Comparison of ENCODE assay signal across 8 mouse cellular contexts in the genomic region with DNA sequence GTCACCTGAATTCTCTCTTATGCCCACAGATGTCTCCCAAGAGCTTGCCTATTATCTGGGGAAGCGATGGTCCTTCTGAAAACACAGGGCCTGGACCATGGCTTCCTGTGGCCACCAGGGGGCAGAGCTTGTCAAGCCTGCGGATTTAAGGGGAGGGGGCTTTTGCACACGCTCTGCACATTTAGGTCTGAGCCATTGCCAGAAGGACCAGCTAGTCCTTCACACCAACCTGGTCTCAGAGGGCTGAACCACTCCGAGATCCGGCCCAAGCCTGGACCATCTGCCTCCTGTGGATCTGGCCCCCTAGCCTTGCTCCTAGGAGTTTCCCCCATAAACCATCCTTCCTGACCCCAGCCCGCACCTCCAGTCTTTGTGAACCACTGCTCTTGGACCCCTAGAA. TPM values are rescaled to one million over a fixed set of nuclear protein-coding genes. Genes with fewer than 3 reads are reported as not detected.
DNase-seq lines count a peak whose midpoint lies in the region; TF ChIP-seq lines count a peak whose summit lies in the region.

No protein-coding gene starts in this region.

- peak; percentile 37 for DNase-seq in adrenal gland, postnatal 14 days
- DNase-seq in adrenal gland, adult 2 months = no peak
- peak; percentile 52 to 62 for DNase-seq in spleen, postnatal 10 days (ENCODE audit: low spot score in 2 of 2)
- no peak for DNase-seq in spleen, postnatal 36 days (ENCODE audit: low spot score in 2 of 2)
- peak; percentile 82 for DNase-seq in forelimb bud, embryonic 11.5 days (ENCODE audit: low read depth, low spot score)
- no peak for DNase-seq in liver, adult 2 months (ENCODE audit: extremely low read depth, low read depth, low spot score)
- peak; percentile 82 for DNase-seq in retina, embryonic 14.5 days (ENCODE audit: low spot score)
- no peak for DNase-seq in urinary bladder, adult 2 months (ENCODE audit: low spot score)

- H3K36me3 ChIP-seq in liver, adult 2 months (ENCODE audit: control insufficient read depth, insufficient read depth, low read length) = no peaks in the 10 kb centered on the region

- no peak overlapping the region for H3K9ac ChIP-seq in liver, adult 2 months (ENCODE audit: low read depth, low read length)

- no peak overlapping the region for H3K4me3 ChIP-seq in liver, adult 2 months (ENCODE audit: insufficient read depth, low read depth, low read length)

- TF ChIP-seq POLR2A in liver, adult 2 months (IDR thresholded peaks at IDR 0.05; ENCODE audit: extremely low read depth, insufficient read depth, low read length) = no peak

- WGBS in liver, adult 2 months = 19% methylated on average over 6 of the region's 6 CpGs

- peaks cover 10% of the 10 kb centered on the region for H3K4me1 ChIP-seq in liver, adult 2 months (ENCODE audit: control insufficient read depth, insufficient read depth, low read length)

- peak; percentile 87 for TF ChIP-seq CTCF in liver, adult 2 months (IDR thresholded peaks at IDR 0.05; ENCODE audit: low read depth, low read length)

- H3K79me2 ChIP-seq in liver, adult 2 months (ENCODE audit: control insufficient read depth, insufficient read depth, low read length) = no peaks in the 10 kb centered on the region

- no peak overlapping the region for H3K27ac ChIP-seq in liver, adult 2 months (replicated peaks; ENCODE audit: insufficient read depth, low read depth, low read length)

- H3K27me3 ChIP-seq in liver, adult 2 months (ENCODE audit: control insufficient read depth, insufficient read depth, low read length) = peaks cover 13% of the 10 kb centered on the region

RNA-seq across cellular contexts. Expression of a gene that starts 1.3 kb away (rescaled TPM):
- 0.41 TPM in 1 of 2 replicates, not detected in the other for total RNA-seq in adrenal gland, postnatal 14 days (2021)
- under 1 TPM in 1 of 2 experiments, not detected in 1; 0.41 TPM for total RNA-seq in adrenal gland, adult 2 months (2021)
- polyA plus RNA-seq in adrenal gland, adult 2 months (2012; rRNA removed) = 0.43 and 0.52 TPM in 2 replicates
- not detected in 2 replicates for total RNA-seq in liver, adult 2 months (2014; rRNA removed)
- polyA plus RNA-seq in liver, adult 2 months (2012; rRNA removed) = 0.07 TPM in 1 of 2 replicates, not detected in the other
- 7.2 and 7.8 TPM in 2 replicates for polyA plus RNA-seq in urinary bladder, adult 2 months (2012; rRNA removed)

RNA-seq across cellular contexts. Expression of a gene that starts 13.4 kb away (rescaled TPM):
- 43.8 and 46.6 TPM in 2 replicates for total RNA-seq in adrenal gland, postnatal 14 days (2021)
- total RNA-seq in adrenal gland, adult 2 months (2021) = 10 to 100 TPM; 35.8 to 46.3 TPM
- polyA plus RNA-seq in adrenal gland, adult 2 months (2012; rRNA removed) = 49.3 and 67.1 TPM in 2 replicates
- 3.5 and 5.2 TPM in 2 replicates for total RNA-seq in liver, adult 2 months (2014; rRNA removed)
- polyA plus RNA-seq in liver, adult 2 months (2012; rRNA removed) = 16.1 and 23.5 TPM in 2 replicates
- 40.0 and 40.5 TPM in 2 replicates for polyA plus RNA-seq in urinary bladder, adult 2 months (2012; rRNA removed)

RNA-seq across cellular contexts. Expression of a gene that starts 36.4 kb away (rescaled TPM):
- 10.2 and 10.7 TPM in 2 replicates for total RNA-seq in adrenal gland, postnatal 14 days (2021)
- total RNA-seq in adrenal gland, adult 2 months (2021) = 1 to 10 TPM; 9.5 to 9.7 TPM
- polyA plus RNA-seq in adrenal gland, adult 2 months (2012; rRNA removed) = 16.5 and 18.9 TPM in 2 replicates
- 1.7 and 1.9 TPM in 2 replicates for total RNA-seq in liver, adult 2 months (2014; rRNA removed)
- 6.9 and 10.2 TPM in 2 replicates for polyA plus RNA-seq in liver, adult 2 months (2012; rRNA removed)
- 9.6 and 14.0 TPM in 2 replicates for polyA plus RNA-seq in urinary bladder, adult 2 months (2012; rRNA removed)

RNA-seq across cellular contexts. Expression of a gene that starts 41.1 kb away (rescaled TPM):
- 167 and 172 TPM in 2 replicates for total RNA-seq in adrenal gland, postnatal 14 days (2021)
- 100 to 1,000 TPM; 208 to 226 TPM for total RNA-seq in adrenal gland, adult 2 months (2021)
- 597 and 627 TPM in 2 replicates for polyA plus RNA-seq in adrenal gland, adult 2 months (2012; rRNA removed)
- 124 and 163 TPM in 2 replicates for total RNA-seq in liver, adult 2 months (2014; rRNA removed)
- polyA plus RNA-seq in liver, adult 2 months (2012; rRNA removed) = 238 and 244 TPM in 2 replicates
- polyA plus RNA-seq in urinary bladder, adult 2 months (2012; rRNA removed) = 245 and 352 TPM in 2 replicates

RNA-seq across cellular contexts. Expression of a gene that starts 44.9 kb away (rescaled TPM):
- 12.6 and 15.1 TPM in 2 replicates for total RNA-seq in adrenal gland, postnatal 14 days (2021)
- 10 to 100 TPM in 1 of 2 experiments, 1 to 10 TPM in 1; 8.7 to 12.1 TPM for total RNA-seq in adrenal gland, adult 2 months (2021)
- polyA plus RNA-seq in adrenal gland, adult 2 months (2012; rRNA removed) = 63.8 and 65.8 TPM in 2 replicates
- 0.18 and 0.34 TPM in 2 replicates for total RNA-seq in liver, adult 2 months (2014; rRNA removed)
- polyA plus RNA-seq in liver, adult 2 months (2012; rRNA removed) = 0.29 and 0.80 TPM in 2 replicates
- polyA plus RNA-seq in urinary bladder, adult 2 months (2012; rRNA removed) = 18.4 and 23.8 TPM in 2 replicates

Comparison
In these comparisons a context has a peak if more than half of its experiments do, and no peak if none do; other contexts are left out.
1. DNase-seq: peak in adrenal gland, postnatal 14 days (single experiment), spleen, postnatal 10 days (2 of 2), forelimb bud, embryonic 11.5 days (single experiment) and retina, embryonic 14.5 days (single experiment); none in adrenal gland, adult 2 months (single experiment), spleen, postnatal 36 days (0 of 2), liver, adult 2 months (single experiment) and urinary bladder, adult 2 months (single experiment).